Mouse (Mus musculus): Measurements from ENCODE around the gene Phactr2.
A peak's percentile ranks its signal among the peaks of the same experiment; 100 is the strongest.

Gene Phactr2

DNA sequence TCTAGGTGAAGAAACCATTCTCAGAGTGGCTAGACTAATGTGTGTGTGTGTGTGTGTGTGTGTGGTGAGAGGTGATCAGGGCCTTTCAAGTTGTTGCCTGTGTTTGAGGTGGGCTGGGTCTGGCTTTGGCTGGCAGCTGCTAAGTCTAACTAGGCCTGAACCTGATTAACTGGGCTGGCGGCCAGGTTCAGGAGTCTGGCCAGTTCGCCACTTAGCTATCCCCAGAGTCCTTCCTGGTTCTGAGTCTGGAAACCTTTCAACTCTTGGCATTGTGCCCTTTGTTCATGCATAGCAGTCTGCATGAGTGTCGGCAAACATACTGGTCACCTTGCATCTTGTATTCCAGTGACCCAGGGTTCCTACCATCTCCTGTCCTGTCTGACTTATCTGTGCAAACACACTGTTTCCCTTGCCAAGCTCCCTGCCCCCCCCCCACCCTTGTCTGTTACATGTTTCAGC lies 27.4 kb downstream of the Phactr2 start:
- DNase-seq: peak; percentile 96 to 97

DNA sequence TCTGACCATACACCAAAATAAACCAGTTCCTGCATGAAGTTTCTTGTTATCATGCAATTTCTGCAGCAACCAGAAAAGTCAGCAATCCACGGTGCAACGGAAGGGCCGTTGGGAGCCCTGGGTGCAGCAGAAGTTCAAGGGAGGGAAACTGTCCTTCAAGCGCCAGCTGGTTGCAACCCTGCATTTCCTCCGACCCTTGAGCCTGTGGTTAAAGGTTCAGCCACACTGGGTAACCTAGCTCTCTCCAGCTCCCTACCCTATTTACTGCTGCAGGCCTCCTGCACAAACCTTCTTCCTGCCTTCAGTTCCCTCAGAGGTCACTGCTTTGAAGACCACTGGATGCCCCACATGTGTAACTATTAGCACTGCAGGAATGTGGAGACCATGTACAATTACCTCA lies 30.0 kb downstream of the Phactr2 start:
- DNase-seq: no peak

DNA sequence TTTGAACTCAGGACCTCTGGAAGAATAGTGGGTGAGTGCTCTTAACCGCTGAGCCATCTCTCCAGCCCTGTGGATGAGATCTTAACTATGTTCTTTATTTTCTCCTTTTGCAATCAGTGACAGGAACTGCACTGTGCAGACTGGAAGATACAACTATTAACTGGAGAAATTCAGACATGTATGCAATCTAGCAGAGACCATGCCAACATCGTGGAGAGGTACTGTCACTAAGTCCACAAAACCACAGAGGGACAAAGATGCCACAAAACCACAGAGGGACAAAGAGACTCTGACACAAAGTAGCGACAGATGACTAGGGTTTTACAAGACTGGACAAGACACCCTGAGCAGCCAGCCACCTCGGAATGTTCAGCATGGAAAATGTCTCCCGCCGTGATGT lies 30.6 kb downstream of the Phactr2 start:
- DNase-seq: no peak

DNA sequence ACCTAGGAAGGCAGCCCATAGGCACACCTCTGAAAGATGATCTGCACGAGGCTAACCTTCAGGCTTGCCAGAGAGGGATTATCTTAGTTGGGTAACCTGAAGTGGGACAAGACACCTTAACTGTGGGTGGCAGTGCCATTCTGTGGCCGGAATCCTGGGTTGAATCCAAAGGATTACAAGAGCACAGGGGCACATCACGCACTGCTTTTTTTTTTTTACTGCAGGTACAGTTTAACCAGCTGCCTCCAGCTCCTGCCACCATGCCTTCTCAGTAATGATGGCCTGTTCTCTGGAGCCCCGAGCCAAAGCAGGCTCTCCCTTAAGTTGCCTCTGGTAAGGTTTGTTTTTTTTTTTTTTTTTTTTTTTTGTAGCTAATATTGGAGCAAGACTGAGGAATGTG lies 33.9 kb downstream of the Phactr2 start:
- no peak for DNase-seq

DNA sequence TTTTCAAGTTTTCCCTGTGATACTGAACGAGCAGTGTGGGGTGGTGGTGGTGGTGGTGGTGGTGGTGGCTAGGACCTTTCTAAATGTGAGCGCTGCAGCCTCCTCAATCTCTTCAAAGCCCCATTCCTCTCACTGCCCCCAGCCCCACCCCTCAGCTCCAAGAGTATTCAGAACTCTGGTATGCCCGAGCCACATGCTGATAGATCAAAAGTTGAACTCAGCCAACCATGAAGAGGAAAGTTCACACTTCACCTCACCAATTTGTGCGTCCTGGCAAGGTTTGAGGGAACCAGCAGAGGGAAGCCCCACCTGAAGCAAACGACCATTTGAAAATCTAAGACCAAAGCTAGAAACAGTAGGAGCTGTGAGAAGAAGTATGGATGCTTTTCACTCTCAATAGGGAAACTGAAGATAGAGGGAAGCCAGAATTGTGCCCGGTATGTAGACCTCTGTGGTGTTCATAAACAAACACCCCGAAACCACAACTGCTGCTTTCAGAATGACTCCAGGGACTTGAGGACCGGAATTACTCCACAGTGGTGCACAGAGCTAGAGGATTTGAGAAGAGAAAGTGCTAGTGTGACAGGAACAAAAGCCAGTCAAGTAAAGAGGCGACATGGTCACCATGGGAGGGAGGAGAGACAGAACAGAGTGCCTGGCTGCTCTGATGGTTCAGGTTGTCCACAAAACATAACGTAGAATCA lies 35.9 kb downstream of the Phactr2 start:
- no peak for DNase-seq

DNA sequence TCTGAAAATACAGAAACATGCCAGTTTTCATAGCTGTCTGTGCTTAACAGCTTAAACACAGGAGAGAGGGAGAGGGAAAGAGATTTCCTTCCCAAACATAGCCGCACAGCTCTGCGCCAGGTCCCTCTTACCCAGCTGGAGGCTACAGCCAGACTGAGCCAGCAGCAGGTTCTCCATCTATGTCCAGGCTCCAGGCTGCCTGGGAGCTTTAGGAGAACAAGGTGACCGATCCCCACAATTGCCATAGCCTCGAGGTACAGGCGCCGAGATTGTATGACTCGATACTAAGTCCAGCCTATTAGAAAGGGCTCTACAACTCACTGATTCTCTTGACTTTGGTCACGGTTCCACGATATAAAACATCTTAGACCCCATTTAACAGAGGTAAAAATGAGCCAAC lies 37.2 kb downstream of the Phactr2 start:
- no peak for DNase-seq

DNA sequence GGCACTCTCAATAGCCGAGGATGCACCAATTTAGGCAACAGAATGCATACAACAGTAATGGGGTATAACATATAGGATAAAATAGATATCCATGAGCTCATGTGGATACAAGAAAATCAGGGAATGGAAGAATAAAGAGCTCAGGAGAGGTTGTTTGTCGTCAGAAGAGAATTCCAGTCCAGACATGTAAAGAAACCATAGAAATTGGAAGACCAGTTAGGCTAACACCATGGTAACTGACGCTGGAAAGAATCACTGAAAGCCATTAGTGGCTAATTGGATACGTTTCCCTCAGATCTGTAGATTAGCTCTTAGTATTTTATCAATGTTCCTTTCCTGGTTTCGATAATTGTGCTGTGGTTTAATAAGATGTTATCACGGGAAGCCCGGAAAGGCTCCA lies 41.2 kb downstream of the Phactr2 start:
- DNase-seq: no peak

DNA sequence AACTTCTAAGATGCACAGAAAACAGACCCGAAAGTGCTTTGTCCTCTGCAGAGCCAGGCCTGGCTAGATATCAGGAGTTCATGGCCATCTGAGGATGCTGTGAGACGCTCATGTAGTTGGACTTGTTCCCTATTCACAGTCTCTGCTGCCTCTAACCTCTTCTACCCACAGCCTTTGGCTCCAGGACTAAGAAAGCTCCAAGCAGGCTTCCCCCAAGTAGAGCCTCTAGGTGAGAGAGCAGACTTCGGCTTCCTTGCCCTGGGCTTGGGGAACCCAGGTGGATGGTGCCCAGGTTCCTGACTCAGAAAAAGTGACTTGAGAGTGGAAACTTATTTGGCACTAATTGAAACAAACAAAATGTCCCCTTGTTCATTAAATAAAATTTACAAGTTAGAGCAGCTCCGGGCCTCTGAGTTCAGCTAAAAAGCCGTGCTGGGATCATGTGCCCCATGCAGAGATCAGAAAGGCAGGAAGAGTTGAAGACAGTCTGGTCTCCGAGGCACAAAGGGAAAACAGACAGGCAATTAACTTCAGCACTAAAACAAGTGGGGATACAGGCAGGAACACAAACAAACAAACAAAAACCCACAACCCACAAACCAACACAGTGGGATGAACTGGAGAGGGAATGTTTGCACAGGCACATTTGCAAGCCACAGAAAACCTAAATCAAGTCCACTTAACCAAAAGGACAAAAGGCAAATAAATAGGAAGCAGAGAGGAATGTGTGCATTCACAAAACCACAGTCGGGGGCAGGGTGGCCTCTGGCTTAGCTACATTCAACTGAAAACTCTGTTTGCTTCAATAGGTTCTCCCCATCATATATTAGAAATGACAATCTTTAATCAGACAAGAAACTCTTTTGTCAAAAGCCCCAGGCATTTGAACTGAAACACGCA lies 42.3 kb downstream of the Phactr2 start:
- DNase-seq: peak in 1 of 2 experiments; percentile 30

DNA sequence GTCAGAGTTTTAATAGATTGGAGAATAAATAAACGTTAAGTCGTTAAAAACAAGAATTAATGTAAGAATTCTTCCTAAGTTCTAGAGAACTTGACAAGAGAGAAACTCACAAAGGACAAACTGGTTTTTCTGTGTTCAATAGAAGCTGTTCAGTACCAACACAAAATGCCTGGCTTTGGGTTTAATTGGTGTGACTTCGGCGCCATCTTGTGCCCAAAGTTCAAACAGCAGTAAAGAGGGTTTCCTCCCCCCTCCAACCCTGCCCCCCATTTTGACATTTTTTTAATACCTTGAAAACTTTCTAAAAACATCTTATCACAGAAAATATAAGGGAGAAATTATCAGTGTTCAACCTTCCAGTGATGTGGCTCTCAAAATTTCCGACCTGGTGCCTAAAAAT lies 44.4 kb downstream of the Phactr2 start:
- peak; percentile 78 to 79 for DNase-seq

DNA sequence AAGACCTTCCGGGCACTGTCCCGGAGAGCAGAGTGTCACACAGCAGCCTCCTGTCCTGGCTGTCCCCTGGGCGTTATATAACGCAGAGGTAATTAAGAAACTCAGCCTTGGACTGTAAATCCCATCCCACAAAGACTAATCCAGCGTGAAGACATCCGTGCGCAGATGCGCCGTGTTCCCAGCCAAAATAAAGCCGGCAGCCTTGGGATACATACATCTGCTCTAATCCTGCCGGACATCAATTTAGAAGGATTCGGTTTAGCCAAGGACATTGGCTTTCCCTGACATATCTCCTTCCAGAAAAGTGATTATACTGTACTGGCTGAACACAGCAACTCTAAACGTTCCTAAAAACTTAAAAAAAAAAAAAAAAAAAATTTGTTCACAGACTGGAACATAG lies 45.0 kb downstream of the Phactr2 start:
- peak in 1 of 2 experiments; percentile 35 for DNase-seq

DNA sequence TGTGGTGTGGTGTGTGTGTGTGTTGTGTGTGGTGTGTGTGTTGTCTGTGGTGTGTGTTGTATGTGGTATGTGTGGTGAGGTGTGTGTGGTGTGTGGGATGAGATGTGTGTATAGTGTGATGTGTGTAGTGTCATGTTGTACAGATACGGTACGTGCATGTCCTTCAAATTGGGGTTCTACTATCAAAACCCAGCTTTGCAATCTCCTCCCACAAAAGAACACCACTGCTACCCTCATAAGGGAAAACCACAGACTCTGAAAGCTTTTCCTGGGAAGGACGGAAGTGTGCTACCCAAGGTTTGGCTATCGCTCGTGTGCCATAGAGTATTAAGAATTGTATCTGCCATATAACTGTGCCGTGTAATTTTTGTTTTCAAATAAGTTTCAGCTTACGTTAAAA lies 45.7 kb downstream of the Phactr2 start:
- no peak for DNase-seq

DNA sequence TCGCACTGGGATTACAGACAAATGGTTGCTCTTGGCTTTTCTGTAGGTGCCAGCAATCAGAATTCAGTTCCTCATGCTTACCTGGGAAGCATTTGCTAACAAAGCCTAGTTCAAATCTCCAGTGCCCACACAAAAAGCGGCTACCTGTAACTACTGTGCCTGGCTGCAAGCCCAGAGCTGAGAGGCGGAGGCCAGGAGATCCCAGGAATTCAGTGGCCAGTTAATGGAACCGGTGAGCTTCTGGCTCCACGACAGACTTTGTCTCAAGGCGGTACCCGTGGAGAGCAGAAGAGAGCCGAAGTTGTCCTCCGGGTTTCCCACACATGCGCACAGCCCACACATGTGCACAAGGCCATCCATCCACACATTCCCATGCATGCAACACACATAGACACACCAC lies 46.6 kb downstream of the Phactr2 start:
- peak; percentile 73 to 79 for DNase-seq

DNA sequence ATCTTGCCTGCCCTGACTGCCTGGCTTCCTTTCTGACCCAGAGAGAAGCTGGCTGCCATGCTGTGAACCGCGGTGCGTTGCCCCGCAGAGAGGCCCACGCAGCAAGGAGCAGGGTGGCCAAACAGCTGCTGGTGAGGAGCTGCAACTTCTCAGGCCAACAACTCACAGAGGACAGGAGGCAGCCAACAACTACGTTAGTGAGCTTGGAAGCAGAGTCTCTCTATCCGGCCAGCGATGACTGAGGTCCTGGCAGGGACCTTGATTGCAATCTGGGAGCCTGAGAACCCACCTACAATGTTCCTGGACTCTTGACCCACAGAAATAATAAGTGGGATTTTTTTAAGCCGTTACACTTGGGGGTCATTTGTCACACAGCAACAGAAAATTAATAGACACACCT lies 49.0 kb downstream of the Phactr2 start:
- peak; percentile 50 to 56 for DNase-seq

DNA sequence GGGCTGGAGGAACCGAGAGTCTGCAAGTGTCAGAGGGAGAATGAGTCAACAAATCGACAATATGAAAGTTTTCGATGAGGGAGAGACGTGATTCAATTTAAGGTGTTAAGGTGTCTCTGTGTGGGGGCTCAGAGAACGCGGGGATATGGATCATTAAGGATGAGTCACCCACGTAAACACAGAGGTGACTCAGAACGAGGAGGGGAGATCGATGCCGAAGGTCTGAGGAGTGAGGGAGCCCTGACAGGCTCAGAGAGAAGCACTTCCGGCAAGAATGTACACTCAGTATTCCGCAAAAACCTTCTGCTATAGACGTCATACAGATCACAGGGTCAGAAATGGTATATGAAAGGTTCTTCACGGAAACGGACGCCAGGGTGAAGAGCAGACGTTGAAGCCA lies 49.7 kb downstream of the Phactr2 start:
- DNase-seq: no peak

DNA sequence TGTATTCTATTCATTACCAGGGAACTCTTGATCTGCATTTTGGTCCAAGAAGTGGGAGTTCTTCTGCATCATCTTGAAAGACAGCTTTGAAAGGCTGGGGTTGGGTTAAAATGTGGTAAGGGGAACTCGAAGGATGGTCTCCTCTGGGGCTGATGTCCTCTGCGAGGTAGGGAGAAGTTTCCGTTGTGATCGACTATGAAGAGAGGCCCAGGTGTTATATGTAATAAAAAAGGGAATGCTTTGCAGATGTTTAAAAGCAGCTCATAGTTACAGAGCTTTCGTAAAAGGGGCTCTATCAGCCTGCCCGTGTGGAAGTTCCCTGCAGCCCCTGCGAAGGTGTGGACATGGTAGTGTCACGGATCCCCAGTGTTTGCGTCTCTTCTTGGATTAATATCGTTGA lies 50.2 kb downstream of the Phactr2 start:
- DNase-seq: no peak

DNA sequence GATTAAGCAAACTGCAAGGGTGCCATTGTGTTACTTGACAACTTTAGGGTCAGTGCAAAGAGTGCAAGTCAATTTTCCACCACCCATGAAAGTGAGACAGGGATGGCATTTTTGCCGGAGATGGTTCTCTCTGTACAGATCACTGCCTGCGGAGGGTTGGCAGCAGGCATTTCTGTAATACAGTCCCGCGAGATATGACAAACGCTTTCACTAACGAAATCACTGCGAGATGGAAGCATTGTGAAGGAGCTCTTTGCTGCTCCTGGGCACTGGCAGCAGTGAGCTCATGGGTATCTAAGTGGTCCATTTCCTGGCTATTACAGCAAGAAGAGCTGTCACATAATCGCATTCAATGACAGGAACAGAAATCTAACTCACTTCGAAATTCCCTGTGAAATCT lies 52.1 kb downstream of the Phactr2 start:
- no peak for DNase-seq

DNA sequence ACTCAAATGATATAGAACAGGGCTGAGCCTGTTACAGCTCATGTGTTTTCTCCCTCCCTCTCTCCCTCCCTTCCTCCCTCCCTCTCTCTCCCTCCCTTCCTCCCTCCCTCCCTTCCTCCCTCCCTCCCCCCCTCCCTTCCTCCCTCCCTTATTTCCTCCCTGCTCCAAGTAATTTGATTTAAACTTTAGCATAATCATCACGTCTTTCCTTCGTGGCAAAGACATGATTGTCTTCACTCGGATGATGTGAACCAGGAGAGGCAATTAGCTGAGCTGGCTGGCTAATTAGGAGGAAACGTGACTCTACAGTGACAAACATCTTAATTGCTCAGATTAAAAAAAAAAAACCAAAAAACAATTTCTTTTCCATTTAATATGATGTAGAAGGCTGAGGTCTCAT lies 55.0 kb downstream of the Phactr2 start:
- DNase-seq: no peak

DNA sequence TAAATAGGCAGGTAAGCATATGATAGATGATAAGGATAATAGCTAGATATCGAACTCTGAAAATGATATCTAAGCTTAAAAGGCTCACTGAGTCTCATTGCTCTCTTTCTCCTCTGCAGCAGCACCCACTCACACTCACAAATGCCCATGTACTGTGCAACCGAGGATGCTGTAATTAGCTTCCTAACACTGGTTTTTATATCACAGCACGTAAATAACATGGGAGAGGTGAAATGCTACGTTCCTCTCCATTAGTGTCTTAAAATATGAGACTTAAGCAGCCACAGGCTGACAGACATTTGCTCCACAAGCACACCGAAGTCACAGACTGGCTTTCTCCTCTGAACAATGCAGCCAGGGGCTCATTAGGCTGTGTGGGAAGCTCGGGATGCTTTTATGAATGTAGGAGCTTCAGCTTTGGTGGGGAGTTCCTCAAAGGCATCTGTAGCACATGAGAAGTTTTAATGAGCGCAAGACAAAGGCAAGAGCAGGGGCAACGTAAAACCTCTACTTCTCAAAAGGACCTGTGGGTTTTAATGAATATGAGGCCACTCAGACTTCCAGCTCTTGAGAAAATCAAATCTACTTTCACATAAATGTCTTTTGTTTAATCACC lies 58.6 kb downstream of the Phactr2 start:
- no peak for DNase-seq

DNA sequence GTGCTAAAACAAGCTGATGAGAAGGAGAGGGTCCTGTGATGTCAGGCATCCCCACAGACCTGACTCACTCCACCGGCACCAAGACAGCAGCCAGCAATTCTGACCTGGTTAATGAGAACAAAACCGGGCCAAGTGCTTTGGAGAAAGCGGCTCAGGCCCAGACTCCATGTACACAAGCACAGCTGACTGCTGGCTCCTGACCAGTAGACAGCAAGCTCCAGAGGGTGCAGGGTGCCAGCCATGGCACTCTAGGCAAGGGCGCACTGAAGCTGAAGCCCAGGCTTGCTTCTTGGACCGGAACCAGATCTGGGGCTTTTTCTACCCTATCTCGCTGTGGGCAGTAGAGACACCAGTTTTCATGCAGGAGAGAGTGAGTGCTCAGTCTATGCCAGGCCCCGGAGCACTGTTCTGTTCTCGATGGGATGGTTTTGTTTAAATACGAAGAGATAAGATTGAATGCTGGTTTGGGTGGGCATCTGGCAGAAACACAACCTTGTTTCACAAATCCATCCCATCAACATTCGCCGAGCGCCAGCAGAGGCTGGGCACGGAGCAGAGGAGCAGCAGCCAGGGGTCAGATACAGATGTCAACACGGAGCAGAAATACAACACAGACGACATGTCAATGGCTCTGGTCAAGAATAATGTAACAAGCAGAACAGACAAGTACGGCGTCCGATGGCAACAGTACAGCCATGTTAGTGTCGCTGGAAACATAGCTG lies 61.8 kb downstream of the Phactr2 start:
- peak; percentile 84 to 90 for DNase-seq

DNA sequence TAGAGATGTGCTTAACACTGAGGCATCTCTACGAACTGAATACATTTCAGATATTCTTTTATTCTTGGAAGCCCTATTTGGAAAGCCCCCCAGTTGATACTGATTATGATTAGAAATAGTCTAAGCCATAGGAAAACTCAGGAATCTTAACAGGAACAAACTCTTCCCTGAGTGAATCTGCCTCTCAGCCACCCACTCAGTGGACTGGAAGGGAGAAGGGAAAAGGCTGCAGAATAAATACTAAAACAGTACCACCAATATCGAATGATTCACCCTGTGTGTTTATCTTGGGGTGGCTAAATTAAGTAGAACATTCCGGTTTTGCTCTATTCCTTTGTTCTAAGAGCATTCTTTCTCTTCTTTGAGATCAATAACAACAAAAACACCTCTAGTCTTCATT lies 63.2 kb downstream of the Phactr2 start:
- no peak for DNase-seq

DNA sequence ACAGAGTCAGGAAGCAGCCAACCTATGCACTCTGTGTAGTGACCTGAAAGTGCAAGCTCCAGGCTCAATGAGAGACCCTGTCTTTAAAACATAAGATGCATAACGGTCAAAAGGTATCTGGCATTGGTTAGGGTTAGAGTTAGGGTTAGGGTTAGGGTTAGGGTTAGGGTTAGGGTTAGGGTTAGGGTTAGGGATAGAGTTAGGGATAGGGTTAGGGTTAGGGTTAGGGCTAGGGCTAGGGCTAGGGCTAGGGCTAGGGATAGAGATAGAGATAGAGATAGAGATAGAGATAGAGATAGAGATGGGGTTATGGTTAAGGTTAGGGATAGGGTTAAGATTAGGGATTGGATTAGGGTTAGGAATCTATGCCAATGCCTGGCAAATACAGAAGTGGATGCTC lies 72.2 kb downstream of the Phactr2 start:
- no peak for DNase-seq

DNA sequence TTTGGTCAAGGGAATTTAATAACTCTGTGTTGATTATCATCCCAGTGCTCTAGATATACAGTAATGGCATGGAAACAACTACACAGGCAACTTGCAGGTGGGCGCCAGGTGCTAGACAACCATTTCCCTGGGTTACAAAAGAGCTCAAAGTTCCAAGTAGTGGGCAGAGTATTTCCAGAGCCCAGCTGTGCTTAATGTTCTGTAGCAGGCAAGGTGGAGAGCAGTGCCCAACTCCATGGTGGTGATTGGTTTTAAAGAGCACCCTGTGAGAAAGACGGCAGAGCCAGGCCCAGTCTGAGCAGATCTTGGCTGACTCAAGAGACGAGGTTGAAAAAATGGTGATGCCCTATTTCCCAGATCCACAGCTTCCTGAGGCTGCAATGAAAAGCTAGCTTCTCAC lies 78.5 kb downstream of the Phactr2 start:
- no peak for DNase-seq

DNA sequence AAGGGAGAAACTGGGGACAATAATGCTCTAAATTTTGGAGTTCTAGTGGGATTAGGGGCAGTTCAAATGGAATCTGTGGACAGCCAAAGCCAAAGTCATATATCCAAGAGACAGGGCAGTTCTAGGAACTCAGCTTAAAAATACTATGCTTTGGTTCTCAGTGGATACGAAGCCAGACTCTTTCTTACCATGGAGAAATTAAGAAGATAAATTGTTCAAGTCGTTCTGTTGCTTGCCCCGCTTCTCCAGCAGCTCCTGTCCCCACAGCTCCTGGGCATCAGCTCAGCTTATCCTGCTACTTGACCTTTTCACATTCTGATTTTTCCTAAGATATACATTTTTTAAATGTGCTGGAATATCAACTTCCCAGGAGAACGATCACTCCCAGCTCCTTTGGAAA lies 80.2 kb downstream of the Phactr2 start:
- no peak for DNase-seq
